9 mouse cellular contexts compared by ENCODE assay signal in genomic region chr17:25117263-25117662, GRCm38 (mm10). TPM values are rescaled to one million over a fixed set of nuclear protein-coding genes. Genes with fewer than 3 reads are reported as not detected.
DNase-seq lines count a peak whose midpoint lies in the region; ATAC-seq lines count a peak whose summit lies in the region.
"Had no signal": no experiment of that assay in that cellular context is flagged by ENCODE, and none has a peak within 500 bp of the region (broad histone marks: within the 10 kb centered on the region; RNA-seq: fewer than 3 reads in every experiment).

No protein-coding gene starts in this region.

- no peak overlapping the region for H3K4me3 ChIP-seq in hindbrain, embryonic 10.5 days
- H3K4me3 ChIP-seq: limb, embryonic 12.5 days had no signal

- H3K4me1 ChIP-seq in hindbrain, embryonic 10.5 days (replicated peaks) = peaks cover 20% of the 10 kb centered on the region

- H3K36me3 ChIP-seq in hindbrain, embryonic 10.5 days = peaks cover 22% of the 10 kb centered on the region

- H3K27me3 ChIP-seq in hindbrain, embryonic 10.5 days (ENCODE audit: insufficient read depth, poor library complexity, severe bottlenecking) = no peaks in the 10 kb centered on the region; the same call in 1 of the 2 replicates
- H3K27me3 ChIP-seq: limb, embryonic 12.5 days had no signal

- WGBS in hindbrain, embryonic 10.5 days = 32% methylated on average over 4 of the region's 4 CpGs

- H3K9me3 ChIP-seq in hindbrain, embryonic 10.5 days = no peaks in the 10 kb centered on the region
- H3K9me3 ChIP-seq: limb, embryonic 12.5 days had no signal

- peak; percentile 14 to 19 for DNase-seq in kidney, postnatal 4 days
- no peak for DNase-seq in kidney, adult 11 months
- DNase-seq in ES-CJ7 (ENCODE audit: low read depth, low spot score) = peak; percentile 72
- DNase-seq in adrenal gland, postnatal 10 days = peak; percentile 61
- peak; percentile 50 to 51 for DNase-seq in natural killer cell, adult 2 months (ENCODE audit: low spot score in 2 of 2)
- no peak for DNase-seq in hindbrain, embryonic 10.5 days (ENCODE audit: low spot score)

- ATAC-seq in monocyte, adult 5-6 weeks (replicated peaks; ENCODE audit: insufficient number of reproducible peaks, low FRiP score, low TSS enrichment, poor library complexity, severe bottlenecking) = no peak

- no peak overlapping the region for H3K27ac ChIP-seq in hindbrain, embryonic 10.5 days
- H3K27ac ChIP-seq: limb, embryonic 12.5 days had no signal

RNA-seq across cellular contexts. Expression of gene Telo2, which starts 1.5 kb away (rescaled TPM):
- total RNA-seq in adrenal gland, postnatal 10 days (2021) = 10 to 100 TPM; 17.6 to 30.4 TPM
- total RNA-seq in monocyte, adult 5-6 weeks (2017) = 13.3 to 21.2 TPM (median 17.5 TPM) in 3 replicates
- 49.9 and 52.3 TPM in 2 replicates for polyA plus RNA-seq in hindbrain, embryonic 10.5 days (2016; fragmentation: Nextera tagmentation; extraction: Ambion mirVana)

RNA-seq across cellular contexts. Expression of gene Ptx4, which starts 3.3 kb away (rescaled TPM):
- under 1 TPM; 0.18 to 0.69 TPM for total RNA-seq in adrenal gland, postnatal 10 days (2021)
- total RNA-seq in monocyte, adult 5-6 weeks (2017) = not detected in 3 replicates
- polyA plus RNA-seq in hindbrain, embryonic 10.5 days (2016; fragmentation: Nextera tagmentation; extraction: Ambion mirVana) = not detected in 2 replicates
- polyA plus RNA-seq: neural tube, embryonic 14.5 days had no signal

RNA-seq across cellular contexts. Expression of gene Clcn7, which starts 15.9 kb away (rescaled TPM):
- total RNA-seq in adrenal gland, postnatal 10 days (2021) = 10 to 100 TPM; 29.8 to 33.3 TPM
- 16.3 to 21.8 TPM (median 20.8 TPM) in 3 replicates for total RNA-seq in monocyte, adult 5-6 weeks (2017)
- polyA plus RNA-seq in hindbrain, embryonic 10.5 days (2016; fragmentation: Nextera tagmentation; extraction: Ambion mirVana) = 23.5 and 24.7 TPM in 2 replicates

RNA-seq across cellular contexts. Expression of gene Tmem204, which starts 33.9 kb away (rescaled TPM):
- 10 to 100 TPM; 23.1 to 31.8 TPM for total RNA-seq in adrenal gland, postnatal 10 days (2021)
- not detected in 3 replicates for total RNA-seq in monocyte, adult 5-6 weeks (2017)
- 13.0 and 13.7 TPM in 2 replicates for polyA plus RNA-seq in hindbrain, embryonic 10.5 days (2016; fragmentation: Nextera tagmentation; extraction: Ambion mirVana)

RNA-seq across cellular contexts. Expression of gene Ccdc154, which starts 45.0 kb away (rescaled TPM):
- total RNA-seq in adrenal gland, postnatal 10 days (2021) = not detected
- not detected in 3 replicates for total RNA-seq in monocyte, adult 5-6 weeks (2017)
- not detected in 2 replicates for polyA plus RNA-seq in hindbrain, embryonic 10.5 days (2016; fragmentation: Nextera tagmentation; extraction: Ambion mirVana)
- polyA plus RNA-seq: limb, embryonic 12.5 days; neural tube, embryonic 14.5 days had no signal

Comparison
In these comparisons a context has a peak if more than half of its experiments do, and no peak if none do; other contexts are left out.
1. DNase-seq: peak in kidney, postnatal 4 days (2 of 2), ES-CJ7 (single experiment), adrenal gland, postnatal 10 days (single experiment) and natural killer cell, adult 2 months (2 of 2); none in kidney, adult 11 months (single experiment) and hindbrain, embryonic 10.5 days (single experiment).